Mouse (Mus musculus) ES-E14 (cell line): ENCODE results near the gene Elavl1. TPM values are rescaled to one million over a fixed set of nuclear protein-coding genes. Genes with fewer than 3 reads are reported as not detected.

Experiments used
- DNase-seq: peaks from one replicate; pipeline ENCODE4 v3.0.0-alpha.2; 2013; ENCODE audit warnings: low read depth, low spot score
- H3K27ac ChIP-seq: 2 replicates; pipeline ENCODE4 v1.5.1; 2012; ENCODE audit warnings: low read depth, mild to moderate bottlenecking, low read length, moderate library complexity, mixed read lengths; ENCODE audit not compliant: poor library complexity, insufficient read depth, severe bottlenecking
- H3K36me3 ChIP-seq: 2 replicates; pipeline ENCODE4 v1.6.1; 2012; ENCODE audit warnings: mild to moderate bottlenecking, low read length, moderate library complexity, mixed read lengths; ENCODE audit not compliant: control insufficient read depth, poor library complexity, insufficient read depth, severe bottlenecking
- H3K4me1 ChIP-seq, 2 experiments: fragments of 150-350 bp in 1 of 2; sonication (generic) in 1 of 2; 2 replicates each; pipeline ENCODE4 v1.6.1; 2012; ENCODE audit warnings: low read length in 2 of 2, mild to moderate bottlenecking in 1 of 2, mixed read lengths in 1 of 2; ENCODE audit not compliant: control insufficient read depth in 2 of 2, insufficient read depth in 2 of 2, poor library complexity in 1 of 2
- H3K4me3 ChIP-seq, 2 experiments: fragments of 150-350 bp in 1 of 2; sonication (generic) in 1 of 2; 2 replicates each; pipeline ENCODE4 v1.5.1; 2012; ENCODE audit warnings: low read length in 2 of 2, low read depth in 1 of 2, mild to moderate bottlenecking in 1 of 2, mixed read lengths in 1 of 2; ENCODE audit not compliant: insufficient read depth in 1 of 2, poor library complexity in 1 of 2, severe bottlenecking in 1 of 2
- H3K9ac ChIP-seq: 2 replicates; pipeline ENCODE4 v1.6.1; 2012; ENCODE audit warnings: low read depth, mild to moderate bottlenecking, low read length, mixed read lengths; ENCODE audit not compliant: poor library complexity, insufficient read depth, severe bottlenecking
- H3K9me3 ChIP-seq: fragments of 150-350 bp; sonication (generic); 2 replicates; pipeline ENCODE4 v1.6.1; 2012; ENCODE audit warnings: low read depth, mild to moderate bottlenecking, low read length; ENCODE audit not compliant: control insufficient read depth, insufficient read depth
- CHD2 ChIP-seq: IDR thresholded peaks from 2 replicates; pipeline ENCODE4 v1.6.1; 2014; ENCODE audit warnings: mild to moderate bottlenecking, low read depth, low read length, inconsistent platforms
- HCFC1 ChIP-seq: IDR thresholded peaks from 2 replicates; pipeline ENCODE4 v1.6.1; 2012; ENCODE audit warnings: low read length, inconsistent platforms, borderline replicate concordance; ENCODE audit not compliant: insufficient read depth
- MAFK ChIP-seq: IDR thresholded peaks from 2 replicates; pipeline ENCODE4 v1.6.1; 2014; ENCODE audit warnings: mild to moderate bottlenecking, low read depth, low read length, inconsistent platforms; ENCODE audit not compliant: insufficient read depth
- ZC3H11A ChIP-seq: IDR thresholded peaks from 2 replicates; pipeline ENCODE4 v1.6.1; 2012; ENCODE audit warnings: low read depth, mild to moderate bottlenecking, inconsistent platforms, low read length, borderline replicate concordance
- ZNF384 ChIP-seq: IDR thresholded peaks from 2 replicates; pipeline ENCODE4 v1.6.1; 2012; ENCODE audit warnings: low read depth, low read length, inconsistent platforms
- in situ Hi-C, 2 experiments: fragments of 600-800 bp; cut with MboI; formaldehyde crosslinking; loops; one replicate each; pipeline ENCODE4 v1.15.1; 2025; ENCODE audit warnings: low sequenced_read_pairs in 2 of 2, inconsistent platforms in 1 of 2; ENCODE audit not compliant: unreplicated experiment in 2 of 2
- total RNA-seq: library from RNA; depleted of rRNA; stranded (reverse); fragments of 300-350 nt; gene quantifications from 2 replicates; pipeline ENCODE4 v1.2.3, GENCODE M21; 2012

Gene Elavl1
- total RNA-seq, 1 experiment: 73.6 TPM

GRCm38 (mm10) chr8:4367808-4368207 lies 42.6 kb upstream of the Elavl1 start:
- DNase-seq: no peak
- H3K9me3 ChIP-seq: no peaks in the 10 kb centered on the region
- H3K27ac ChIP-seq: no peak overlapping the region
- no peak overlapping the region for H3K4me3 ChIP-seq
- no peak overlapping the region for H3K9ac ChIP-seq
- TF ChIP-seq ZNF384 (no peak), MAFK (no peak), ZC3H11A (no peak), CHD2 (no peak), HCFC1 (no peak)
- H3K36me3 ChIP-seq: no peaks in the 10 kb centered on the region
- in situ Hi-C loops: no loop called here
- H3K4me1 ChIP-seq: peaks cover 0 to 3% of the 10 kb centered on the region in 2 experiments; a peak in 1 of 4 replicates

- Histone ChIP-seq H3K4me1 (peaks cover 0 to 3% of the 10 kb centered on the region in 2 experiments; a peak in 1 of 4 replicates), H3K9me3 (no peaks in the 10 kb centered on the region), H3K4me3 (no peak overlapping the region), H3K9ac (no peak overlapping the region), H3K36me3 (no peaks in the 10 kb centered on the region), H3K27ac (no peak overlapping the region)
- no peak for TF ChIP-seq ZNF384
- TF ChIP-seq CHD2: no peak
- TF ChIP-seq MAFK: no peak
- no peak for TF ChIP-seq HCFC1
- no peak for DNase-seq
- in situ Hi-C loops: no loop called here
Measured at GRCm38 (mm10) chr8:4366189-4366588, 41.0 kb upstream of the Elavl1 start.

GRCm38 (mm10) chr8:4360922-4361321 lies 35.7 kb upstream of the Elavl1 start:
- H3K9ac ChIP-seq: no peak overlapping the region
- H3K4me1 ChIP-seq: peaks cover 0 to 5% of the 10 kb centered on the region in 2 experiments; a peak in 3 of 4 replicates
- no peaks in the 10 kb centered on the region for H3K36me3 ChIP-seq
- in situ Hi-C loops: no loop called here
- TF ChIP-seq HCFC1 (no peak), ZC3H11A (no peak), CHD2 (no peak), ZNF384 (no peak), MAFK (no peak)
- H3K9me3 ChIP-seq: no peaks in the 10 kb centered on the region
- H3K27ac ChIP-seq: no peak overlapping the region
- no peak overlapping the region for H3K4me3 ChIP-seq
- DNase-seq: no peak

GRCm38 (mm10) chr8:4359362-4359761 lies 34.1 kb upstream of the Elavl1 start:
- no peaks in the 10 kb centered on the region for H3K36me3 ChIP-seq
- in situ Hi-C loops: no loop called here
- no peak overlapping the region for H3K27ac ChIP-seq
- H3K9me3 ChIP-seq: no peaks in the 10 kb centered on the region
- no peak overlapping the region for H3K4me3 ChIP-seq
- H3K9ac ChIP-seq: no peak overlapping the region
- peaks cover 2 to 12% of the 10 kb centered on the region in 2 experiments for H3K4me1 ChIP-seq
- TF ChIP-seq HCFC1: no peak
- no peak for TF ChIP-seq CHD2
- no peak for TF ChIP-seq ZNF384
- TF ChIP-seq MAFK: no peak
- no peak for TF ChIP-seq ZC3H11A
- DNase-seq: no peak

GRCm38 (mm10) chr8:4355455-4355854 lies 30.2 kb upstream of the Elavl1 start:
- no peak for DNase-seq
- peaks cover 2 to 22% of the 10 kb centered on the region in 2 experiments for H3K4me1 ChIP-seq
- H3K36me3 ChIP-seq: no peaks in the 10 kb centered on the region
- H3K4me3 ChIP-seq: no peak overlapping the region
- H3K9ac ChIP-seq: no peak overlapping the region
- no peak overlapping the region; the same call in 1 of the 2 replicates for H3K27ac ChIP-seq
- no peaks in the 10 kb centered on the region for H3K9me3 ChIP-seq
- TF ChIP-seq MAFK (no peak), CHD2 (no peak), ZNF384 (no peak), HCFC1 (no peak), ZC3H11A (no peak)
- in situ Hi-C loops: no loop called here
